Mouse (Mus musculus): ENCODE measurements around the gene Eps15l1. TPM values are rescaled to one million over a fixed set of nuclear protein-coding genes. Genes with fewer than 3 reads are reported as not detected.
A peak's percentile ranks its signal among the peaks of the same experiment; 100 is the strongest.

Eps15l1 gene
- polyA plus RNA-seq, 1 experiment from 2014 or later = 71.8 TPM

- no peak overlapping the region for H3K9ac ChIP-seq (replicated peaks)
- H3K27me3 ChIP-seq = no peaks in the 10 kb centered on the region
- peaks cover 12% of the 10 kb centered on the region for H3K36me3 ChIP-seq
- no peak overlapping the region for H3K27ac ChIP-seq
- 87% methylated on average over 6 of the region's 6 CpGs for WGBS
- ATAC-seq (ENCODE audit: insufficient number of reproducible peaks, insufficient read depth, low FRiP score, low TSS enrichment, low read depth) = no peak
- no peak overlapping the region for H3K4me2 ChIP-seq
- H3K9me3 ChIP-seq = no peaks in the 10 kb centered on the region
- no peak overlapping the region for H3K4me3 ChIP-seq (replicated peaks)
- 0 out of 2 replicates have a peak, but pooled peaks cover 4% of the 10 kb centered on the region for H3K4me1 ChIP-seq (replicated peaks)
These were observed 90.3 kb downstream of the Eps15l1 start for GRCm38 (mm10) chr8:72330806-72331516.

- no peak for ATAC-seq (ENCODE audit: insufficient number of reproducible peaks, insufficient read depth, low FRiP score, low TSS enrichment, low read depth)
- no peak overlapping the region for H3K27ac ChIP-seq
- H3K4me1 ChIP-seq (replicated peaks) = 0 out of 2 replicates have a peak, but pooled peaks cover 4% of the 10 kb centered on the region
- H3K4me3 ChIP-seq (replicated peaks) = no peak overlapping the region
- no peak overlapping the region for H3K4me2 ChIP-seq
- no peaks in the 10 kb centered on the region for H3K36me3 ChIP-seq
- no peaks in the 10 kb centered on the region for H3K9me3 ChIP-seq
- 91% methylated on average over 3 of the region's 3 CpGs for WGBS
- H3K9ac ChIP-seq (replicated peaks) = no peak overlapping the region
- peaks cover 10% of the 10 kb centered on the region; the same call in 1 of the 2 replicates for H3K27me3 ChIP-seq
These were observed 92.1 kb downstream of the Eps15l1 start for GRCm38 (mm10) chr8:72329116-72329515.

DNA sequence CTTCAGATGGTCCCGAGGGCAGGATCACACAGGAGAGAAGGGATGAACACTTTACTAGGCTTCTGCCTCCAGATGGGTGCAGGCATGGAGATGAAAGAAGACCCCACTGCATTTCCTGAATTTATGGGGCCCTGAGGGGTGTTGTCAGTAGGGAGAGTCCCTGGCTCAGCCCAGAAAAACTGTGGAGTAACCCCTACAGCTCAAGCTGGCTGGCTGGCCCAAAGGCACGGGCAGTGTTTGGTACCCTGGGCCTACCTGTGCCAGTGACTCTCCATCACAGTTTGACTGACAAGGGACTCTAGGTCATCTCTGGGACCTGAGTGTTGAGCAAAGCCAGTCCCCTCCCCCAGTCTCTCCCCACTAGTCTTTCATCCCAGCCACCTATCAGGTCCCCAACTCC is 96.6 kb downstream of the Eps15l1 start:
- Histone ChIP-seq H3K4me3 (replicated peaks) (no peak overlapping the region), H3K4me2 (no peak overlapping the region), H3K27me3 (peaks cover 50% of the 10 kb centered on the region), H3K4me1 (replicated peaks) (peaks cover 7% of the 10 kb centered on the region), H3K9ac (replicated peaks) (no peak overlapping the region), H3K27ac (no peak overlapping the region), H3K36me3 (no peaks in the 10 kb centered on the region), H3K9me3 (no peaks in the 10 kb centered on the region)
- no peak for ATAC-seq (ENCODE audit: insufficient number of reproducible peaks, insufficient read depth, low FRiP score, low TSS enrichment, low read depth)
- WGBS = 62% methylated on average over 2 of the region's 2 CpGs

- Histone ChIP-seq H3K27me3 (peaks cover 55% of the 10 kb centered on the region), H3K36me3 (no peaks in the 10 kb centered on the region)
These were observed 97.1 kb downstream of the Eps15l1 start for GRCm38 (mm10) chr8:72324036-72324706.

DNA sequence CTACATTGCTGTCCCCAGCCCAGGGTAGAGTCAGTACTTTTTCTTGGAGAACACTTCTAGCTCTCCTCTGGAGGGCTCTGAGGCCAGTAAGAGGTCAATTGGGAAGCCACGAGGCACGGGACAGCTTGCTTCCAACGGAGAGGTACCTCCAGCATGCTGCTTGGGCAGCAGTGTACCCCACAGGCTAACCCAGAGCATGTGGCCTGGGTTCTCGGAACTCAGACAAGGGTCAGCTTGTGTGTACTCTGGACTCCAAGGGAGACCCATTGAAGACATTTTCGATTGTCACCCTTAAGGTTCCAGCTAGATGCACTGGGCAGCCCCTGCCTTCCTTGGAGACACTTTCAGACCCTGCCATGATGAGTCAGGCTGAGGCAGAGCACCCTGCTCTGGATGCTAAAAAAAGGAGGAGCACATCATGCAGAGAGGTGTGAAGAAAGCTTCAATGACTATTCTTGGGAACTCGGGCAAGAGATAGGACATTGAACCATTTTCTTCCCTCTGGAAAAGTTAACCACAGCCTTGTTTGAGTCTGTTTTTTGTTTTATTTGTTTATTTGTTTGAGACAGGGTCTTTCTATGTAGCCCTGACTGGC is 98.0 kb downstream of the Eps15l1 start:
- Histone ChIP-seq H3K9me3 (no peaks in the 10 kb centered on the region), H3K4me3 (replicated peaks) (no peak overlapping the region), H3K27me3 (peaks cover 63% of the 10 kb centered on the region), H3K36me3 (no peaks in the 10 kb centered on the region), H3K9ac (replicated peaks) (no peak overlapping the region), H3K4me1 (replicated peaks) (peaks cover 13% of the 10 kb centered on the region), H3K27ac (no peak overlapping the region), H3K4me2 (no peak overlapping the region)
- ATAC-seq (ENCODE audit: insufficient number of reproducible peaks, insufficient read depth, low FRiP score, low TSS enrichment, low read depth) = no peak
- WGBS = 61% methylated on average over 6 of the region's 6 CpGs

More at GRCm38 (mm10) chr8:72324036-72324706, 97.1 kb downstream of the Eps15l1 start:
- Histone ChIP-seq H3K9me3 (no peaks in the 10 kb centered on the region), H3K4me3 (replicated peaks) (no peak overlapping the region), H3K27ac (no peak overlapping the region), H3K4me2 (no peak overlapping the region), H3K4me1 (replicated peaks) (peaks cover 12% of the 10 kb centered on the region), H3K9ac (replicated peaks) (no peak overlapping the region)
- ATAC-seq (ENCODE audit: insufficient number of reproducible peaks, insufficient read depth, low FRiP score, low TSS enrichment, low read depth) = no peak
- 84% methylated on average over 10 of the region's 10 CpGs for WGBS

- no peak overlapping the region for H3K4me3 ChIP-seq (replicated peaks)
- H3K27ac ChIP-seq = no peak overlapping the region
- peaks cover 68% of the 10 kb centered on the region for H3K27me3 ChIP-seq
- ATAC-seq (ENCODE audit: insufficient number of reproducible peaks, insufficient read depth, low FRiP score, low TSS enrichment, low read depth) = no peak
- no peaks in the 10 kb centered on the region for H3K36me3 ChIP-seq
- 70% methylated on average over 7 of the region's 7 CpGs for WGBS
- peaks cover 13% of the 10 kb centered on the region for H3K4me1 ChIP-seq (replicated peaks)
- no peaks in the 10 kb centered on the region for H3K9me3 ChIP-seq
- H3K4me2 ChIP-seq = no peak overlapping the region
- no peak overlapping the region for H3K9ac ChIP-seq (replicated peaks)
These were observed 98.8 kb downstream of the Eps15l1 start for GRCm38 (mm10) chr8:72322471-72322889.

- H3K4me2 ChIP-seq = no peak overlapping the region
- H3K4me1 ChIP-seq (replicated peaks) = peaks cover 13% of the 10 kb centered on the region
These were observed 99.4 kb downstream of the Eps15l1 start for GRCm38 (mm10) chr8:72321635-72322441.

GRCm38 (mm10) chr8:72320803-72321583 is 100.3 kb downstream of the Eps15l1 start:
- H3K9me3 ChIP-seq = no peaks in the 10 kb centered on the region
- peaks cover 13% of the 10 kb centered on the region for H3K4me1 ChIP-seq (replicated peaks)
- H3K9ac ChIP-seq (replicated peaks) = no peak overlapping the region
- peak overlapping the region; percentile 87 for H3K4me2 ChIP-seq
- peak overlapping the region; percentile 52 for H3K4me3 ChIP-seq (replicated peaks)
- WGBS = 54% methylated on average over 25 of the region's 25 CpGs
- no peaks in the 10 kb centered on the region for H3K36me3 ChIP-seq
- ATAC-seq (ENCODE audit: insufficient number of reproducible peaks, insufficient read depth, low FRiP score, low TSS enrichment, low read depth) = no peak
- H3K27ac ChIP-seq = no peak overlapping the region
- peaks cover 72% of the 10 kb centered on the region for H3K27me3 ChIP-seq

More at GRCm38 (mm10) chr8:72321635-72322441, 99.4 kb downstream of the Eps15l1 start:
- peaks cover 72% of the 10 kb centered on the region for H3K27me3 ChIP-seq
- H3K9me3 ChIP-seq = no peaks in the 10 kb centered on the region
- 89% methylated on average over 20 of the region's 20 CpGs for WGBS
- H3K9ac ChIP-seq (replicated peaks) = no peak overlapping the region
- no peak overlapping the region for H3K27ac ChIP-seq
- no peaks in the 10 kb centered on the region for H3K36me3 ChIP-seq
- H3K4me3 ChIP-seq (replicated peaks) = no peak overlapping the region
- ATAC-seq (ENCODE audit: insufficient number of reproducible peaks, insufficient read depth, low FRiP score, low TSS enrichment, low read depth) = no peak

- Histone ChIP-seq H3K4me1 (replicated peaks) (peaks cover 13% of the 10 kb centered on the region), H3K9me3 (no peaks in the 10 kb centered on the region), H3K4me3 (replicated peaks) (peak overlapping the region; percentile 52), H3K27ac (no peak overlapping the region), H3K4me2 (peak overlapping the region; percentile 87), H3K27me3 (peaks cover 66% of the 10 kb centered on the region), H3K36me3 (no peaks in the 10 kb centered on the region), H3K9ac (replicated peaks) (peak overlapping the region; percentile 60; the same call in 1 of the 2 replicates)
- ATAC-seq (ENCODE audit: insufficient number of reproducible peaks, insufficient read depth, low FRiP score, low TSS enrichment, low read depth) = no peak
- 8% methylated on average over 49 of the region's 55 CpGs for WGBS
These were observed 101.1 kb downstream of the Eps15l1 start for GRCm38 (mm10) chr8:72319921-72320802.

All from limb, embryonic 12.5 days (tissue).